Mouse (Mus musculus) megakaryocyte progenitor cell, adult 5-6 weeks (primary cell): Measurements from ENCODE around the gene Bsn. TPM values are rescaled to one million over a fixed set of nuclear protein-coding genes. Genes with fewer than 3 reads are reported as not detected.
"Not testable (repeated sequence)": the region's sequence is repeated elsewhere in the genome, so short reads cannot be mapped to it uniquely, and the experiment has no call there.

Source experiments
- ATAC-seq: replicated peaks from 2 replicates; pipeline ENCODE4 v1.8.0; 2016; ENCODE audit warnings: mild to moderate bottlenecking, moderate TSS enrichment, inconsistent platforms; ENCODE audit not compliant: poor library complexity
- total RNA-seq, 2 experiments: library from RNA; stranded (forward) in 1 of 2; stranded (reverse) in 1 of 2; fragments of 157-497, 149-512 nt in 1 of 2; fragments of 200-1000 nt in 1 of 2; gene quantifications; 2 replicates each; pipeline versions ENCODE4 v1.2.3 to v1.2.4; 2015 to 2017

Gene Bsn
- total RNA-seq, 2 experiments from 2014 or later, result 3.2 to 4.7 TPM

DNA sequence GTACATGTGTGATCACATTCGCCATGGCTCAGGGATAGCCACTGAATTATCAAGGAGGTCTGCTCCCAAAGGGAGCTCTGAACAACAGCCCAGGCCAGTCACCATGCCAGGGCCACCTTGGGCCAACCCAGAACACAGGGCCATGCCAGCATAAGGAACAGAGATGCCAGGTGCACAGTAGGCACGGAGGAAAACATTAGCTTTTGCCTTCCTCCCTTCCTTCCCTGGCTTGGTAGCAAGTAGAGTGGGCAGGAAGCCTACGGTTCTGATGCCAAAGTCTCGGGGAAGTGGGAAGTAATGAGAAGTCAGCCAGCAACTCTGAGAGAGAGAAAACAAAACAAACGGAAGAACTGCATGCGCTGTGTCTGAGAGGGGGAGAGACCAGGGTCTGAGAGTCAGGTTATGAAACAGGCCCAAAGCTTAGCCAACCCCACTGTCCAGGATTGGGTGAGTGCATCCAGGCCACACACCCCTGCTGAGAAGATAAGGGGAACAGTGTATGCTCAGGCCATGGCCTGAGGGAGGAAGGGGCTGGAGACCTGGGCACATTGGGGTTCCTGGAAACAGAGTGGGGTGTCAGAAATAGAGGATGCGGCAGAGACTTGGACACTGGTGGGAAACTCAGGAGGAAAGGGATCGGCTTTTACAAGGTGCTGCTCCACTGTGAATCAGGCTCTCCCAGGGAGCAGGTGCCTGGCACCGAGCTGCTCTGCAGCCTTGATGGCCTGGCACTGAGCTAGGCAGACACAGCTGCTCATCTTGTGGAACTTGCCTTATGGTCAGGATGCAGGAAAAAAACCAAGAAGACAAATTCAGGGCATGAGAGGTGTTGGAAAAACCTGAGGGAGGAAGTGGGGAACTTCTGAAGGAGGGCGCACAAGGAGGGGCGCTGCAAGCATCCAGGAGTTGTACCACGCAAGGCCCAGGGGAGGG lies 36.4 kb downstream of the Bsn start:
- ATAC-seq, result peak; percentile 78

DNA sequence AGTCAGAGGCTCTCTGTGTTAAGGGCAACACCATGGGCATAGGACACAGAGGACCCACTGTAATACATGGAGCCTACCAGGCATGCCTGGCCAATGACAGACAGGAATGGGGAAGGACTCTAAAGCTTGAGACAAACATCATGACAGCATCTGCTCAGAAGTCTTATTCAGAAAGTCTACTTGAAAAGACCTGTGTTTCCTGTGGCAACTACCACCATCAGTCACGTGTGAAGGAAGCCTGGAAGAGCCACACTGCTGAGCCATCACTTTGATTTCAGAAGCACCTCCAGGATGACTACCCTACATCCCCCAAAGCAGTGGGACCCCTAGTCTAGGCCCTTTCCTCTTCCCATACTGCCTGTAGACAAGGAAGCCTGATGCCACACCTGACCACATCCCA lies 39.7 kb downstream of the Bsn start:
- no peak for ATAC-seq

DNA sequence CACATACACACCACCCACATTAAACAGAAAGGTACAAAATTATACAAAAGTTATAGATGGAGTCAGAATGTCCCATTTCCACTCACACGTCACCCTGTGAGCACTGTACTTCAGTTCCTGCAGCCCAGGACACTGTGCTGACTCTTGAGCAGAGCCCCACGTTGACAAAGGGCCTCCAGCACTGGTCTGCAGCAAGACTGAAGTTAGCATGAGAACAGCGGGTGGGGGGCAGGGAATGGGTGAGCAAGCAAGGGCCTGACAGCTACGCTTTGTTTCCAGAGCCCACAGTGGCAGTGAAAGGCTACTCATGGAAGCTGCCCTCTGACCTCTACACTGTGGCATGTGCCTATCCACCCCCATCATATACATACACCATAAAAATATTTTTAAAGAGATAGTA lies 40.4 kb downstream of the Bsn start:
- ATAC-seq, result no peak

DNA sequence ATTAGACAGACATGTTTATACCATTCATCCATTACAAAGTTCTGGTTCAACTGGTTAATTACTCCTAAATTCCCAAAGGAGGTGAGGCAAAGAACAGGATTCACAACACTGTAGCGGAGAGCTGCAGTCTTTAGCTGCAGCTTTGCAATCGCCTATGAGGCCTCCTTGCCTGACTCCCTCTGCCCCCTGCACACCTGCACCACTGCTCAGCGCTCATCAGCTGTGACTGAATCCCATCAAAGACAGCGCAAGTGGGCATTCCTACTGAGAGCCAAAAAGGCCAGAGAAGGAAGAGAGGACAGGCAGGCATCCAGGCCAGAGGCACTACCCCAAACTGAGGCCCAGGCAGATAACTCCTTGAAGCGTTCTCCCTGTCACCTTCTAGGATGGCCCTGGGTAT lies 42.6 kb downstream of the Bsn start:
- no peak for ATAC-seq

DNA sequence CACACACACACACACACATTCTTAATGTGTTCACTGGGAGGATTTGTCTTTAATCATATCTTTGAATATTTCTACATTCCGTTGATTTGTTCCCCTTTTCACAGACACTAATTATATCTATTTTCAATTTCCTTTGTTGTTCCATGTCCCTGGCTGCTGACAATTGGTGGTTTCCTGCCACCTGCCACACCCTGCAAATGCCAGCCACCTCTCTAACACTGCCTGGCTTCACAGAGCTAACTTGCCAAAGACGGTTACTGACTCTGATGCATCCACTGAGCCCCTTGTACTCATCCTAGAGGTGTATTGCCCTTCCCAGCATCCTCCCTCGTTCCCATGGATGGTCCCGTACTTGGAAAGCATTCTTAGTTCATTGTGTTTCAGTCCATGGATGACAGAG lies 43.7 kb downstream of the Bsn start:
- peak; percentile 74 for ATAC-seq

DNA sequence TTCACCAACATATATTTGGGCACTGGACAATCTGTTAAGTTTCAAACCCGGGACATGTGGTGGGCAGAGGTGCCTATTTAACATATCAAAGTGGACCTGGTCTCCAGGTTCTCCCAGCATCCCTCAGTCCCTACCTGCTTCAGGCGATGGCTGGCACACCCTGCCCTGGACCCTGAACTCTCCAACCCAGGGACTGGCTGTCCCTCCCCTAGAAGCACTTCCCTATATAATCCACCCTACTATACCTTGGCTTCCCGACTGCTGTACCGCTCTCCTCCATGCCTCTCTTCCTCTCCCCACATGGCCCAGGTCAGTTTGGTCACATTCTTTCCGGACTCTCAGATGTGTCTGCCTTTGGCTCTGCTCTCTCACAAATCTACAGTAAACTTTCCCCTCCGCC lies 44.4 kb downstream of the Bsn start:
- ATAC-seq, result no peak

DNA sequence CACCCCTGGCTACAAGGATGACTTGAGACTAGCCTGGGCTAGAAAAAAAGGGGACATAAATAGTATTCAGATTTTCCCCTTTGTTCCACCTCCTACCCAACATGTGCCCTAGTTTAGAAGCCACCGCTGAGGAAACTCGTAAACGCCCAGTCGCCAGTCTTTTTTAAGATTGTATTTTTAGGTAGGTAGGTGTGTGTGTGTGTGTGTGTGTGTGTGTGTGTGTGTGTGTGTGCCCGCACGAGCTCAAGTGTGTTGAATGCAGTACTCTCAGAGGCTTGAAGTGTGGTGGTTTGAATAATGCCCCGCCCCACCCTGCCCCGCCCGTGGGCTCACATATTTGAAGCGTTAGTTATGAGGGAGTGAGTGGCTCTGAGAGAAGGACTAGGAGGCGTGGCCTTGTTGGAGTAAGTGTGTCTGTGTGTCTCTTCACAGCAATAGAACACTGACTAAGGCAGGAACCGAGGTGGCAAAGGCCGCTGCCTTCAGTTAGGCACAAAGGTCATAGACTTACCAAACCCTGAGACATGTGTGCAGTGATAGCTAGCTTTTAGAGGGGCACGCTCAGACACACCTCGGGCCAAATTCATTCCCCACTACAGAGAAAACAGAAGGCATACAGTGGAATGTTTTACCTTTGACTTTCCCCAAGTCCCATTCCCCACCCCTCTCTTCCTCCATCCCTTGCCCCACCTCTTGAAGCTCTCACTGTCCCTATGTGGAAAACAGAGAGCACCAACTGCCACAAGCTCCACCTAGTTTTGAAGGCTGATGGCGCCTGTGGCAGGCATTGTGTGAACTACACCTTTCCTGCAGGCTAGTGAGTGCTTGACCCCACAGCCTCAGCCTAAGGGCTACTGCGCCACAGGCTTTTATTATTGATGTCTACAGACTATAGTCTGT lies 45.6 kb downstream of the Bsn start:
- ATAC-seq, result no peak

DNA sequence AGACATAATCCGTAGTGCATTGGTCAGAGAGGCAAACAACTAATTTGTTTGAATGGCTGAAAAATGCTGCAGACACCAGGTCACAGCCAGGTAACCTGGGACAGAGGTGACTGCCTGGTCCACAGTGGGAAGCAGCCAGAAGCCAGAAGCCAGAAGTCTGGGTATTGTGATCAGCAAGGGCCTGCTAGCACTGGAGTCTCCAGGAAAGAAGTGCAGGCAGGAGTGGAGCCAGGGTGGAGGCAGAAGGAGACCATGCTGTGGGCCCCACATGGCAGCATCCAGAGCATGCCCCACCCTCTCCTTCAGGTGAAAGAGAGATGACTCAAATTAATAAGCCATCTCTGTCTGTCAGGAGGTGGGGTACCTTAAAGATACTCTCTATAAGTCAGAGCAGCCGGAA lies 46.7 kb downstream of the Bsn start:
- no peak for ATAC-seq

DNA sequence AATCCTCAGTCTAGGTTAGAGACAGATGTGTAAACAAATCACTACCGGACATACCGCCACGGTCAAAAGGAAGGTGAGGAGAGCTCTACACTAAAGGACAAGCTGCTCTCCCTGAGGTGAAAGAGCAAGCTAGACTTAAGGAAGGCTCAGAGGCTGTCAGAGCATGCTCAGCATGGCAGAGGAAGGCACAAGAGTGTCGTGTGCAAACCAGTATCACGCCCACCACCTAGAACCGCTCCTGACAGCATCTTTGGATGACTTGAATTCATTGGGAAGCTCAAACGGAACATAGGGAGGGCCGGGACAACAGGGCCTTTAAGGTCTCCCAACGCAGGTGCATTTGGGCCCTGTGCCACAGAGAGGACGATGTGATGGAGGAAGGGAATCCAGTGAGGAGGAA lies 48.8 kb downstream of the Bsn start:
- ATAC-seq, result no peak

DNA sequence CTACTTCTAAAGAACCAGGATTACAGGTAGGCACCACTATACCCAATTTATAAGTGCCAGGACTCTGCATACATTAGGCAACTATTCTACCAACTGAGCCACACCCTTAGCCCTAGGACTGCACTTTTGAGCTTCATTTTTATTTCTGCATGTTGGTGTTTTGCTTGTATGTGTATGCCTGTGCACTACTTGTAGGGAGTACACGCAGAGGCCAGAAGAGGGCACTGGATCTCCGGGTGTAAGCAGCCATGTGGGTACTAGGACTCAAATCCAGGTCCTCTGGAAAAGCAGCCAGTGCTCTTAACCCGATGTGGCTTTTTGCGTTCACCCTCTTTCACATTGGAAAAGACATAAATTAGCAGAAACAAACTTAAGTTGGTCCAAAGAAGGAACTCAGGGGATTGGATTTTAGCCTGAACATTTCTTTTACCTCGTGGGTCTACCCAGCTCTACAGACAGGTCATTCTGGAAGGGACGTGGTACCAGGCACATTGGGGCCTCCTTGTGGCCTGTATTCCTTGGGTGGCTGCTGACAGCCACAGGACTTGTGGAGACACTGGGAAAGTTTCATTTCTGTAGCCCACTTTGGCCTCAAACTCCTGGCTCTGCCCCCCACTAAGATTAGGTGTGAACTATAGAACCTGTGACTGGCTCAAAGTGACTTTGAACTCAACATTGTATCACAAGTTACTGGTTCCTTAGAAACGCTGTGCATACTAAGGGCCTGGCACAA lies 50.1 kb downstream of the Bsn start:
- peak; percentile 44; the same call in 1 of the 2 replicates for ATAC-seq

DNA sequence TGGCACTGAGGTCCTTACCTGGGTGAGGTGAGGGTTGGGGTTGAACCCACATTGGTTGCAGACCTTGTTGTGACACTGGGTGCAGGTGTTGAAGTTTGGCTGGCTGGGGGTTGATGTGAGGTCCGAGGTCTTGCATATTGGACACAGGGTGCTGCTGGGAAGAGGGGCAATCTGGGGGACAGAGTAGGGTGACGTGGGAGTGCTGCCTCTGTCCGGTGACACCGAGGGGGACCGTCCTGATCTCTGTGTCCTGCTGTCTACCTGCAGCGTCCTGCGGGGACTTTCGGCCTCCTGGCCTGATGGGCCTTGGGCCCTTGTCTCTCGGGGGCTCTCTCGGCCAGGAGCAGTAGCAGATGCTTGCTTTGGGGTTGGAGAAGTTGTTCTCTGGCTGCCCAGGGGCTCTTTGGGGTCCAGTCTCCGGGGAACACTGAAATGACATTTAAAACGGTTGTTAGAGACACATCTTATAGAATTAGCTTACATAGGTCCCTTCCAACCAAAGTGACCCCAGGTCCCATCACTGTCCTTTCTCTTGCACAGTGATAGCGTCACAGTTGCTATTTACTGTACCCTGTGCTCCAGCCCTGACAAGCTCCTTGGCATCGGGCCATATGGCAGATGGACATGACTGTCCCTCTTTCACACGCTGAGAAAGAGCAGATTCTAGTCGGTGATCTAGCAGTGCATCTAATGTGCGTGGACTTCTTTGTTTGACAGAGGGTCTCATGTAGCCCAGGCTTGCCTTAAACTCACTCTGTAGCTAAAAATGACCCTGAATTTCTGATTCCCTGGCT lies 50.8 kb downstream of the Bsn start:
- ATAC-seq, result no peak

DNA sequence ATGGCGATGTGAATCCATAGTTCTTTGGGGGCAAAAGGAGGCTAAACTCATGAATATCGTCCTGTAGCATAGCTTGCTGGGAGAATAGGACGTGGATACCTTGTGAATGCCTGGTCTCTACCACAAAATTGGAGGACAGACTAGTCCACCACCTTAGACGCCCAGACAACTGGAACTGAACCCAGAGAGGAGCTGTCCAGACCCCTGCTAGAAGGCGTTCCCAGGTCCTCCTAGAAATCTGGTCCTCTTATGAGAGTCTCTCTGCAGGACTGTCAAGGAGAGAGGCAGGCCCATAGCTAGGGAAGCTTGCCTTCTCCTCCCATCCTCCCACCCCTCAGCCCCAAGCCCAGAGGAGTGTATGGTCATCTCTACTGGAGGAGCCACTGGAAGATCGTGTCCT lies 52.1 kb downstream of the Bsn start:
- no peak for ATAC-seq

DNA sequence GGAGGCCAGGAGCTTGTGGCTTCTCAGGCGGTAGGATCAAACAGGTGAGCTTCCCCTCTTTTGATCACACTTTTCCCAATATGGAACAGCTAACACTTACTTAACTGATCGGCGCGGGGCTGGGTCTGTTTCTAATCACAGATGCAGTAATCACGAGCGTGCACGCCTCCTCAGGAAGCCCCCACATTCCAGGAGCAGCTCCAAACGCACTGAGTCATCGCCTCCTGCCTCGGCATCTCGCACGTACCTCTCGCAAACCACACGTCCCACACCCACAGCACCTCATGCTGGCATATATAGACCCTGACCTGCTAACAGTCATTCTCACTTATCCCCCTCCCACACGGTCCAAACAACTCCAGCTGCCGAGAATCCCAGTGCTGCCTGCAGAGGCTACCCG lies 52.7 kb downstream of the Bsn start:
- ATAC-seq, result no peak

DNA sequence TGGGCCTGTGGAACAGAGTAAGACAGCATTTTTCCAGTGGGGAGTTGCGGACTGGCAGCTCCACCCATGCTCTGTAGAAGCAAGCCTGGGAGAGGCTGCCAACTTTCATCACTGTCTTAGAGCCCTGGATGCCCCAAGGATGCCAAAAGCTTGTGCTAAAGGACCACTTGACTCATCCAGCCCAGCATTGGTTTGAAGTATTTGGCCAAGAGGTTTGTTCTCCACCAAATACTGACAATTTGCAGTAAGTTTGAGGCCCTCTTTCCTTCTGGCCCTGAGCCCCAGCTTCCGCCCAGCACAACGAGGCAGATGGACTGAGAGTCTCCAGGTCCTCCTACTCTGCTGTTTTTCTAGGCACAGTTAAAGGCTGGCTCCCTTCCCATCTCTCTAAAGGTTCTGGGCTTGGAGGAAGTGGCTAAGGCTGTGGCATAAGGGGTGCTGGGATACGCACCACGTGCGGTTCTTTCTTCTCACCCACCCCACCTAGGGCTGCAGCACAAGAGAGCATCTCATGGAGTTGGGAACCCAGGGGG lies 53.2 kb downstream of the Bsn start:
- 0 out of 2 replicates have a peak, but pooled peaks have one; percentile 10 for ATAC-seq

DNA sequence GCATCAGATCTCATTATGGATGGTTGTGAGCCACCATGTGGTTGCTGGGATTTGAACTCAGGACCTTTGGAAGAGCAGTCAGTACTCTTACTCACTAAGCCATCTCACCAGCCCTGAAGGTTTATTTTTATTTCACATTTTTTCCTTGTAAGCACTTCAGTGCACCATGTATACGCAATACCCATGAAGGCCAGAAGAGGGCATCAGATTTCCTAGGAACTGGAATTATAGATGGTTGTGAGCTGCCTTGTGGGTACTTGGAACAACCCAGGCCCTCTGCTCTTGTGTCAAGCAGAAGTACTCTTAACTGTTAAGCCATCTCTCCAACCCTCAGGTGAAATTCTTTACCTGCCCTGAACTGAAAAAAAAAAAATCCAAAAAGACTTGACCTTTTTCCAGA lies 54.0 kb downstream of the Bsn start:
- ATAC-seq, result peak; percentile 68

DNA sequence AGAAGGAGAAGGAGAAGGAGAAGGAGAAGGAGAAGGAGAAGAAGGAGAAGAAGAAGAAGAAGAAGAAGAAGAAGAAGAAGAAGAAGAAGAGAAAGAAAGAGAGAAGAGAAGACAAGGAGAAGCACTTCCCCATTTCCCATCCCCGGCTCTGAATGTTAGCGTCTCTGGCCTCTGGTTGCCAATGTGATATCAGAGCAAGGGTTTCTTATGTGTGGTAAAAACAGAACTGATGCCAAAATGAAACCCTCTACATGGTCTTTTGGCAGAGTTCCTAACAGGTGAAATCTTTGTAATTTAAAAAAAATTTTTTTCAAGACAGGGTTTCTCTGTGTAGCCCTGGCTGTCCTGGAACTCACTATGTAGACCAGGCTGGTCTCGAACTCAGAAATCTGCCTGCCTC lies 54.5 kb downstream of the Bsn start:
- ATAC-seq, result not testable (repeated sequence)

DNA sequence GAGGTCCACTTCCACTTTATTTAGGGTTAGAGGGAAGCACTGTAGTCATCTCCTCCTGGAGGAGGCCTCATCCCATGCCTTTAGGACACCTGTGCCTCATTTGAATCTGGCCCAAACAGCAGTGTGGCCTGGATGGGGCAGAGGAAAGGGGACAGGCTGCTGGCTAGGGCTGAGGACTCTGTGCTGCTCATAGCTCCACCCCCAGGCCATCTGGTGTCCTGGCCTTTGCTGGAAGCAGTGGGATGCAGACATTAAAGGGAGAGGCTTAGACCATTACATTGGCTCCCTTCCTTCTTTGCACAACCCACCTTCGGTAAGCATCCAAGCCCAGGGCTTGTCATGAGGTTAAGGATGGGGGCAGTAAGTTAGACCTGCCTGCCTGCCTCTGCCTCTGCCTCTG lies 56.7 kb downstream of the Bsn start:
- no peak for ATAC-seq

DNA sequence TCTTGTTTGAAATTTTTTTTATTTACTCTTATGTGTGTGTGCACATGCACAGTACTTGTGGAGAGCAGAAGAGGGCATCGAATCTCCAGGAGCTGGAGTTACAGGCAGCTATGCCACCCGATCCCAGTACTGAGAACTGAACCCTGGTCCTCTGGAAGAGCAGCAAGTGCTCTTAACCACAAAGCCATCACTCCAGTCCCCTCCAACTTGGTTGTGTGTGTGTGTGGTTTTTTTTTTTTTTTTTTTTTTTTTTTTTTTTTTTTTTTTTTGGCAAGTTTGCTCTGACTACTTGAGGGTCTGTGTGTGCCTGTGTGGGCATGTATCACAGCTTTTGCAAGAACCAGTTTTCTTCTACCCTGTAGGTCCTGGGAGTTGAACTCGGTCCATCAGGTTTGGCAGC lies 57.8 kb downstream of the Bsn start:
- ATAC-seq, result no peak

DNA sequence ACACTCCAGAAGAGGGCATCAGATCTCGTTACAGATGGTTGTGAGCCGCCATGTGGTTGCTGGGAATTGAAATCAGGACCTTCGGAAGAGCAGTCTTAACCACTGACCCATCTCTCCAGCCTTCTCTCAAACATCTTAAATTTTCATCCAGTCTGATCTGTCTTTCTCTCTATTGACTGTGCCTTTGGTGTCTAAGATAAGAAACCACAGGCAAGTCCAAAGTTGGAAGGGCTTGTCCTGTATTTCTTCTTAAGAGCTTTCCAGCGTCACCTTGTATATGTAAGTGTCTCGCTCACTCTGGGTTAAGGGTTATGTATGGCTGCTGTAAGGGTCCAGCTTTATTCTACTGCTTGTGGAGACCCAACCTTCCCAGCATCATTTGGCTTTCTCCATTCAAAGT lies 58.7 kb downstream of the Bsn start:
- no peak for ATAC-seq
